Mouse (Mus musculus): ENCODE results near the gene Ift46. TPM values are rescaled to one million over a fixed set of nuclear protein-coding genes. Genes with fewer than 3 reads are reported as not detected.

Gene Ift46
- polyA plus RNA-seq, 1 experiment from 2014 or later, result 52.8 TPM

DNA sequence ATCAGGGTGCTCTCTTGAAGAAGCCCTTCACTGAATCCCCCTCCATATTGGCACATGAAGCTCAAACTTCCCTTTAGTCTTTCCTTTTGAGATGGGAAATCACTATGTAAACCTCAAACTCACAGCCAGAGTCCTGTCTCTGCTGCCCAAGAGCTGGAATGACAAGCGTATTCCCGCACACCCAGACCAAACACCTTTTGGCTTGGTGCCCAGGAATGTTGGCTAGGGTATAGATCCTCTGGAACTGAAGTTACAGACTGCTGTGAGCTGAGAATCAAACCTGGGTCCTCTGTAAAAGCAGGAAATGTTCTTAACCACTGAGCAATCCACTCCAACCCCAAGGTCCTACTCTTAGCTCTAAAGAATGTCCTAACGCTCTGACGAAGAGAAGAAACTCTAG, 64.6 kb downstream of the Ift46 start:
- Histone ChIP-seq H3K27ac (ENCODE audit: low read depth, low read length) (no peak overlapping the region), H3K36me3 (ENCODE audit: control insufficient read depth, insufficient read depth) (peaks cover 88% of the 10 kb centered on the region)

DNA sequence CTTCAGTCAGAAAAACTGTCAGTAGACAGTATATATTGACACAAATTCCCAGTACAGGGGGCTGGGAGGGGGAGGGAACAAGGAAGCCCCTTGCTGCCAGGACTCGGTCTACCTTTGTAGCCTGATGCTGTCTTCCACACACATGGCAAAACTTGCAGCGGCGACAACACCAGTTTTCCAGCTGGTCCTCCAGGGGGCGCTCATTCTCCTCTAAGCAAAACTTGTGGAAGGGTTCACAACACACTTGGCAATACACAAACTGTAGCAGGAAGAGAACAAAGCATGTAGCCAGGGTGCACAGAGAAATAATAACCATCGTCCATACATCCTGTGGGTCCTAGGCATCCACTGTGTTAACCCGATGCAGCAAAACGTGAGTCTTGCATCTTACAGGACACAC, 68.7 kb downstream of the Ift46 start:
- H3K9me3 ChIP-seq (ENCODE audit: control insufficient read depth), result no peaks in the 10 kb centered on the region
- no peak overlapping the region for H3K4me3 ChIP-seq (ENCODE audit: low read depth, low read length)
- no peak overlapping the region for H3K4me2 ChIP-seq (replicated peaks; ENCODE audit: low read depth)
- peaks cover 64% of the 10 kb centered on the region for H3K36me3 ChIP-seq (ENCODE audit: control insufficient read depth, insufficient read depth)
- H3K27ac ChIP-seq (ENCODE audit: low read depth, low read length), result no peak overlapping the region
- WGBS, result 46% methylated on average over 7 of the region's 7 CpGs
- no peaks in the 10 kb centered on the region for H3K27me3 ChIP-seq (replicated peaks; ENCODE audit: control insufficient read depth, insufficient read depth, low read length)
- peak; percentile 86 for TF ChIP-seq CTCF (IDR thresholded peaks at IDR 0.05; ENCODE audit: low read depth)
- no peaks in the 10 kb centered on the region for H3K4me1 ChIP-seq (replicated peaks; ENCODE audit: control insufficient read depth, insufficient read depth, low read length)
- no peak overlapping the region for H3K9ac ChIP-seq (ENCODE audit: low read depth, low read length)
- ATAC-seq, result no peak

More for the DNA sequence above, 64.6 kb downstream of the Ift46 start:
- WGBS, result 78% methylated on average over 4 of the region's 4 CpGs
- no peaks in the 10 kb centered on the region for H3K4me1 ChIP-seq (replicated peaks; ENCODE audit: control insufficient read depth, insufficient read depth, low read length)
- ATAC-seq, result no peak
- TF ChIP-seq CTCF (IDR thresholded peaks at IDR 0.05; ENCODE audit: low read depth), result no peak
- no peak overlapping the region for H3K4me3 ChIP-seq (ENCODE audit: low read depth, low read length)
- H3K9me3 ChIP-seq (ENCODE audit: control insufficient read depth), result no peaks in the 10 kb centered on the region
- H3K4me2 ChIP-seq (replicated peaks; ENCODE audit: low read depth), result no peak overlapping the region
- H3K9ac ChIP-seq (ENCODE audit: low read depth, low read length), result no peak overlapping the region
- H3K27me3 ChIP-seq (replicated peaks; ENCODE audit: control insufficient read depth, insufficient read depth, low read length), result no peaks in the 10 kb centered on the region

DNA sequence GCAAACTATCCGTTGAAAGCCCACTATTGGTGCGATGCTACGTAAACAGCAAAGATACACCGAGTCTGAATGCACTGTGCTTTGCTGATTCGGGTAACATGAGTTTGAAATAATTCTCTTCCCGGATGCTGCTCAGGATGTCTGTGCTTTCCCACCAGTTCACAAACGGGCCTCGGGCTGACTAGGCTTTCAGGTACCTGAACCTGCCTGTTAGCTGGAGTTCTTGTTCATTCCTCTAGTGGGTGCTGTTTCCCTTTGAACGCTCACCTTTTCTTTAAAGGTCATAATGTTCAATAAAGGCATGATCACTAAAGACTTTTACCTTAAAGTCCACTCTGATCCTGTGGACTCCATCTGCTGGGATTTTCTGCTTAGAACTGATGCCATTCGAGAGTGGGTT, 73.5 kb downstream of the Ift46 start:
- no peak for ATAC-seq
- H3K27ac ChIP-seq (ENCODE audit: low read depth, low read length), result no peak overlapping the region
- H3K36me3 ChIP-seq (ENCODE audit: control insufficient read depth, insufficient read depth), result peaks cover 60% of the 10 kb centered on the region
- no peaks in the 10 kb centered on the region for H3K27me3 ChIP-seq (replicated peaks; ENCODE audit: control insufficient read depth, insufficient read depth, low read length)
- no peak overlapping the region for H3K9ac ChIP-seq (ENCODE audit: low read depth, low read length)
- no peak overlapping the region for H3K4me3 ChIP-seq (ENCODE audit: low read depth, low read length)
- H3K9me3 ChIP-seq (ENCODE audit: control insufficient read depth), result no peaks in the 10 kb centered on the region
- TF ChIP-seq CTCF (IDR thresholded peaks at IDR 0.05; ENCODE audit: low read depth), result peak; percentile 78
- WGBS, result 81% methylated on average over 10 of the region's 10 CpGs
- no peaks in the 10 kb centered on the region for H3K4me1 ChIP-seq (replicated peaks; ENCODE audit: control insufficient read depth, insufficient read depth, low read length)
- no peak overlapping the region for H3K4me2 ChIP-seq (replicated peaks; ENCODE audit: low read depth)

Other genes starting within 250 kb of the Ift46 start
- gene Cxcr5, start 206.0 kb upstream of the Ift46 start, polyA plus RNA-seq (2015; fragmentation: Nextera tagmentation; extraction: Ambion mirVana), result 0.21 and 0.25 TPM in 2 replicates
- gene Ddx6, start 163.0 kb upstream of the Ift46 start, polyA plus RNA-seq (2015; fragmentation: Nextera tagmentation; extraction: Ambion mirVana), result 7.3 and 9.5 TPM in 2 replicates
- 2.1 and 2.4 TPM in 2 replicates for gene Treh, start 94.7 kb upstream of the Ift46 start, polyA plus RNA-seq (2015; fragmentation: Nextera tagmentation; extraction: Ambion mirVana)
- 6.2 and 6.9 TPM in 2 replicates for gene Phldb1, start 32.7 kb upstream of the Ift46 start, polyA plus RNA-seq (2015; fragmentation: Nextera tagmentation; extraction: Ambion mirVana)
- gene Arcn1, start 63 bp upstream of the Ift46 start, polyA plus RNA-seq (2015; fragmentation: Nextera tagmentation; extraction: Ambion mirVana), result 113 and 121 TPM in 2 replicates
- 4.2 and 4.9 TPM in 2 replicates for gene Tmem25, start 31.4 kb downstream of the Ift46 start, polyA plus RNA-seq (2015; fragmentation: Nextera tagmentation; extraction: Ambion mirVana)
- gene Ttc36, start 35.2 kb downstream of the Ift46 start, polyA plus RNA-seq (2015; fragmentation: Nextera tagmentation; extraction: Ambion mirVana), result 3.2 and 4.0 TPM in 2 replicates
- 2.9 and 3.4 TPM in 2 replicates for gene Kmt2a, start 113.4 kb downstream of the Ift46 start, polyA plus RNA-seq (2015; fragmentation: Nextera tagmentation; extraction: Ambion mirVana)
- gene Atp5l, start 152.8 kb downstream of the Ift46 start, polyA plus RNA-seq (2015; fragmentation: Nextera tagmentation; extraction: Ambion mirVana), result 1,311 and 1,336 TPM in 2 replicates
- 12.7 and 12.9 TPM in 2 replicates for gene Ube4a, start 197.7 kb downstream of the Ift46 start, polyA plus RNA-seq (2015; fragmentation: Nextera tagmentation; extraction: Ambion mirVana)
- gene Cd3g, start 212.5 kb downstream of the Ift46 start, polyA plus RNA-seq (2015; fragmentation: Nextera tagmentation; extraction: Ambion mirVana), result 0.61 and 0.78 TPM in 2 replicates
- 0.51 and 0.95 TPM in 2 replicates for gene Cd3d, start 213.9 kb downstream of the Ift46 start, polyA plus RNA-seq (2015; fragmentation: Nextera tagmentation; extraction: Ambion mirVana)
- gene Cd3e, start 241.7 kb downstream of the Ift46 start, polyA plus RNA-seq (2015; fragmentation: Nextera tagmentation; extraction: Ambion mirVana), result 0.37 and 0.74 TPM in 2 replicates